Mouse (Mus musculus) forelimb bud, embryonic 11.5 days (tissue): ENCODE data around the gene Gng10.

Experiments
- DNase-seq: peaks from one replicate; pipeline ENCODE4 v3.0.0-alpha.2; 2012; ENCODE audit warnings: low read depth, low spot score

Gene Gng10

DNA sequence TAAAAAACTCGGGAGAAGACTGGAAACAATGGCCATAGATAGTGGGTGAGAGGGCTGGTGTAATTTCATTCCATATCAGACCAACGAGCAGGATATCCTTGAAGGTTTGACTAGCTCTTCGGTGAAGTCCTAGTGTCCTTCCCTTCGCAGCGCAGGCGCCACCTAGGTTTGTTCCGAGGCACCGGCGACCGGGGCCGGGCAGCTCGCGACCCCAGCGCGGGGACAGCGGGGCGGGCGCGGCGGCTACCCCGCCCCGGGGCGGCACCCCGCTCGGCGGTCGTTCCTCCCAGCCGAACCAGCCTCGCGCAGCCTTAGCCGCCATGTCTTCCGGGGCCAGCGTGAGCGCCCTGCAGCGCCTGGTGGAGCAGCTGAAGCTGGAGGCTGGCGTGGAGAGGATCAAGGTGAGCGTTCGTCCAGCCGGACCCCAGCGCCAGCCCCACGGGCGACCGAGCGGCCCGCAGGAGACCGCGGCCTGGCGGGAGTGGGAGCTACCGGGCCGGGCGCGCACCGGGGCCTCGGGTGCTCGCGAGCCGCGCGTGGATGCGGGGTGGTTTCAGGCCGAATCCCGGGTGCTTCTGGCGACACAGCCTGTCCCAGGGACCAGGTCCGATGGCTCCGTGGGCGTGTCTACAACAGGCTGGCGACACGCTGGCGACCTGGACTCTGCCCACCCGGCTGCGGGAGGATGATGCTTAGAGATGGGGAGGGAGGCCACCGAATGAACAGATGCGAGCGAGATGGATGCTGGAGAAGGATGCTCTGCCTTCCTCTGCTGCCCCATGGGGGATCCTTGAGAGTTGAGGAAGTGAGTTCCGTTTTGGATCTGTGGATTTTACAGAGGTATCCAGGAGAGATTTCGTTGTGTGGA, at the start of gene Gng10:
Gene Gng10 (plus strand): TSS at position 171 of the 868 bp plus-strand sequence.
- DNase-seq = peak; percentile 25

DNA sequence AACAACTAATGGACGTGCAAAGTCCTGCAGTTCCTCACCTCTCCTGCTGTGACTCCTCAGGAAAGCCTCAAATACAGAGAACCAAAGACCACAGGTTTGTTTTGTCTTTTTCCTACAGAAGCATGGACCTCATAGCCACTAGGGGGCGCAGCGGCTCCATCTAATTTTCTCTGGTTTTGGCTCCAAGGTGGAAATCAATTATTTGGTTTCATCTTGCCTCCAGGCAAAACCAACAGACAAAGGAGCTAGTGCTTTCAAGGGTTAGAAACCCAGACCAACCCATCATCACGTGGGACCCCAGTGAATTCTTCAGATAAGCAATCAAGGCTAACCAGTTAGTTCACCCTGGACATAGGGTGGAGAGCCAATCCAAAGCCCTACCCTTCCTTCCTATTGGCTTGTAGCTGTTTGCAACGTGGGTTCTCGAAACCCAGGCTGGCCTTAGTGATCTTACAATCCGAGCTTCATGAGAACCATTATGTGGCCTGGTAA, 49.7 kb upstream of the Gng10 start:
- peak; percentile 83 for DNase-seq

DNA sequence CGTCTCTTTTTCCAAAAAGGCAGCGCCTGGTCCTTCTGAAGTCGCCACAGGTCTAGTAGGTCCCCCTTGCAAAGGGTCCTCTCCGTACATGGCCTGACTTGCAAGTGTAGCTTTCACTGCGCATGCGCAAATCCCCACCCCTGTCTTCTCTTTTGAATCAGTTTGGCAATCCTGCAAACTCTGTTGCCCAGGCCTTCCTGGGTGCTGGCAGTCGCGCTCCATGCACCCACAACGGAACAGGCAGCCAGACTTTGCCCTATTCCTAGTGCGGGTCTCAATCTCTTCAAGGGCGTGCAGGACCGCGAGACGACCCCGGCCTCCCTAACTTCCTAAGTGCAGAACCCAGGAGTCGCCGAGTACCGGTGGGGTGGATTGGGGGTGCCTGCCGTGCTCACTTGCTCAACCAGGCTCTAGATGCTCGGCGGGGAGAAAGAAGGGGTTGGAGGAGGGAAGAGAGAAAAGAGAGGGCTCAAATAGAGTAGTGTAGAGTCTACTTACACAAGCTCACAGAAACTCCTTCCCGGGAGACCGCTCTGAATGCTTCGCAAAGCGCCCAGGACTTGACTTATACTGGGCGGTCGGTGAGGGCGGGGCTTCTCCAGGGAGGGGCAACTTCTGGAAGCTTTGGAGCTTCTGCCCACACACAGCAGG, 48.2 kb upstream of the Gng10 start, which contains the start of gene Ptgr1:
Gene Ptgr1 (minus strand): TSS at position 580 of the 651 bp plus-strand sequence.
- DNase-seq = peak; percentile 85

DNA sequence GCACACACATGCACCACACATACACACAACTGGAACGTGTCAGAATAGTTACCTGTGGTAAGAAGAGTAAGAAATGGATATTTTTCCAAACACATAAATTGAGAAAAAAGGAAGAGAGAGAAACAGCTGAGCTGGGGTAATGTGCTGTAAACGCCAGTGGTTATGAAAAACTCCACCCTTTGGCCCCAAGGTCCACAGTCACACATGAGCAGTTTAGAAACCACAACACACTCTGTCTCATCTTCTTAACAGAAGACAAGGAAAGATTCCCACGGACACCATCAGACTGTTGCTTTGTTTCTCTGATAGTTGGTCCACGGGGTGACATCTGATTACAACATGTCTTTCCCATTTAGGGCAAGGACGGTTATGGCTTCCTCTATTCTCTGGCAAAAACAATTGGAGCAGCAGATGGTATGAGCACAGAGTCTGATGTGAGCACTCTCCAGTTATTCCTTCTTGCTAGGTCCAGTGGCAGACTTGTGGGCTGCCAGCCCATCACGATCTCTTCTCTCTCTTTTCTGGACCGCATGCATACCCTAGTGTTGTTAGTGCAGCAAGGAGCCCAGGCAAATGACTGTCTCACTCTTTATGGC, 45.5 kb upstream of the Gng10 start:
- no peak for DNase-seq

DNA sequence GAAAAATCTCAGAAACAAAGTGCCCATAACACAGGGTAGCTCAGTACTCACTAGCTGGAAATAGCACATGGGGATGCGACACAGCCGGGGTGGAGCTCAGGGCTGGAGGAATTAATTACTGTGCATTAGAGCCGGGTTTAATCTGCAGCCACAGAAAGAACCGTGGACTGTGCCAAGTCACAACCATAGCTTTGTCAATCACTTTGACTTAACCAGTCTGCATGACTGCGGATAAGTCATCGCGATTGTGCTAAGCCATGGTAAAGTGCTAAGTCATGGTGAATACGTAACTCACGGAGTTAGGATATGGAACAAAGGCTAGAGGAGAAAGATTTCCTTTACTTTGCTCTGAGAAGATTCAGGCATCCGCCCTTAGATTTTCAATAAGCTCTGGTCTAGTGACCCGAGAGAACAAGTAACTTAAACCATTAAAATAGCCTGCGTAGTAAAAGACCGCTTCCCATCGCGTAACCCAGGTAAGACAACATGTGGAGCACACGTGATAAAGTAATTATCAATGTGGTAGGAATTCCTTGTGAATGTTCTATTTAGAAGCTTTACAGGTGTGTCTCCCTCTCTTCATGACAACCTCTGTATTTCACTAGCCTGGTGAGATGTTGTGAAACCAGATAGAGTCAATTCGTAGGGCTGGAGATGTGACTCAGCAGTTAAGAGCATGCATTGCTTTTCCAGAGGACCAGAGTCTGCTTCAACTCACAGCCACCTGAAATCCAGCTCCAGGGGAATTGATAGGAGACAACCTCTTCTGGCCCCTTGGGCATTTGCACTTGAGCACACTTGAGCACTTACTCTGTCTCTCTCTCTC, 44.1 kb upstream of the Gng10 start:
- no peak for DNase-seq

DNA sequence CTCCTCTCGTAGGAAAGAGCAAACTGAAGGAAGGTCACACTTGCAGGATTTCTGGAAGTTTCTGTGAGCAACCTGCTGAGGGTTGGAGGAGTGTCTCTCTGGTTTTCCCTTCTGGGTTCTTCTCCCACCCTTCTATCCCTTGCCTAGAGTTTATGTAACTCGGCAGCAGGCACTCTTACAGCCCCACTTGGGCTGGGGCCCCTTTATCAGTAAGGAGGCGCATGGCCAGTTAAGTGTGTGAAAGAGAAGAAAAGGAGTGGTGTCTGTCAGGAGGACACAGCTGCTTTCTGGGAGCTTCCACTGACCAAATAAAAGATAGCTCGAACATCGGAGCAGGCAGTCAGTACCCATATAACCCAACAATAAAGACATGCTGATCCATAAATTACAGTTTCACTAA, 42.7 kb upstream of the Gng10 start:
- no peak for DNase-seq

DNA sequence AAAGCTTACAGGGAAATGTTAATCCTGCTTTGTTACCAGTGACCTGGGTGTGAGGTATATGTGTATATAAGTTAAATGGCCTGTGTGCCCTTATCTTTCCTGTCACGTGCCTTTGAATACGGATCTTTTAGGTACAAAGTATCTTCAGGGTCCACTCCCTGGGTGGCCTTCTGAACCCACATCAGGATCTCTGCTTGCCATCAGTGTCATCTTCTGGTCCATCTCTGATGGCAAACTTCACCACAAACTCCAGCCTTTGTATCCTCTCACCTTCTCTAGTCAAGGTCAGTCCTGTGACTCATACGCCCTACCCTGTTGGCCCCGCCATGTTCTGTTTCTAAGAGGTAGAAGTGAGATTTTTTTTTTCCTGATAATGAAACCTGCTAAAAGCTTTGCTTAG, 40.1 kb upstream of the Gng10 start, which contains the start of gene Dnajc25:
Gene Dnajc25 (plus strand): TSS at position 301 of the 400 bp plus-strand sequence.
- DNase-seq = no peak

DNA sequence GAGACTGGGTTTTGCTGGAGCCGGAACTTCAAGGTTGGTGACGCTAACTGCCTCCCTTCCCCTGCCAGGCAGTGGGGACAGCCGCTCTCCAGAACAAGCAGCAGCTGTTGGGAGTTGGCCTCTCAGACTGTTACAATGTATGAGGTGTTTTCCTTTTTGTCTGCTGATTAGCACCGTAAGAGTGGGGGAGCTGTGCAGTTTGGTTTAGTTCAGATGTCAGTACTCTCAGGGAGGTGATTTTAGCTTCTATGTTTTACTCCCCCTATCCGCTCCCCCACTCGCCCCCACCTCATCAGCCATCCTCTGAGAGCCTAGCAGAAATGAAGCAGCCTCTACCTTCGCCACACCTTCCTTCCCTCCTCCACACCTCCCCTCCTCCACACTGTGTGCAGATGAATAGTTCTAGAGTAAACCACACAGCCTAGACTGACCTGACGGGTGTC, 39.6 kb upstream of the Gng10 start:
- DNase-seq = no peak

DNA sequence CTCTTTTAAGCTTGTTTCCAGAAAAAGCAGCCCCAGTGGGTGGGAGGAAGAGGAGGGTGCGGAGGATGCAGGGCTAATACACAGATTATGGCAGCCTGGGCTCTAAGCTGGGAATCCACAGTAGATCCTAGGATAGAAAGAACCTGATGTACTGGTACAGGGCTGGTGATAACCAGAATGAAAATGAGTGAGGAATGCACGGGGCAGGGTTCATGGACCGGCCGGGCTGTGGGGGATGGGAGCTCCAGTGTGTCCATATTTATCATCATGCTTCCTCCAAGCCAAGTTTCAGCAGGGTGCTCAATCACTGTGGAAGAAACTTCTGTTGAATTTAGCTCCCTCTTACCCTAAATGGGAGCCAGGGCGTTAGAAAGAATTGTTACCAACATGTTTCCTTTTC, 37.8 kb upstream of the Gng10 start:
- DNase-seq = no peak

DNA sequence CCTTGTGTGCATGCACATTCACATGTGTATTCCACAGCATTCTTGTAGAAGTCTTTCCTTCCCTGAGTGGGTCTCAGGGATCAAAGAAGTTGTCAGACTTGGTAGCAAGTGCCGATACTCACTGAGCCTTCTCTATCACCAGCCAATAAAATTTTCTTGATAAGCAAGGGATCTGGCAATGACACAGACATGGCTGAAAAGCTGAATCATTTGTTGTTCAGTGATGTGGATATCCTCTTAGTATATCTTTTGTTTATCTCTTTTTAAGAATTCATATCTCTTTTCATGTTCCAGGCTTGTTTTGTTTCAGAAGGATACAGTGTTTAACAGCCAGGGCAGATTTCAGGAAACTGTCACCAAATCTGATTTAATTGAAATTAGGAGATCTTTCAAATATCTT, 36.2 kb upstream of the Gng10 start:
- DNase-seq = no peak

DNA sequence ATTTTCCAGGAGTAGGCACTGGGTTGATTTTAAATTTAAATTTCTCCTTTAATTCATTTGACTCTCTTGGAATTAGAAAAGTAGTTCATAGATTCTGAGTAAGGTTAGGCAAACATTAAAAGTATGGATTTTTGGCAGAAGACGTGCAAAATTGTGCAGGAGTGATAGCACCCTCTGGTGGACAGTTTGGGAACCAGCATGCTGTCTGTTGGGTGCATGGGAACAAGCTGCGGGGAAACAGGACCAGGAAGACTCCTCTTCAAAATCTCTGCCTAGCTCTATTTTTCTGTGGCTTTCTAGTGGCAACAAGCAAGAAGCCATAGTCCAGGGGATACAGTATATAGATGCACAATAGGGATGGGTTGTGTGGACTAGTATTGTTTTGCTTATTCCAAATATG, 35.2 kb upstream of the Gng10 start:
- peak; percentile 76 for DNase-seq

DNA sequence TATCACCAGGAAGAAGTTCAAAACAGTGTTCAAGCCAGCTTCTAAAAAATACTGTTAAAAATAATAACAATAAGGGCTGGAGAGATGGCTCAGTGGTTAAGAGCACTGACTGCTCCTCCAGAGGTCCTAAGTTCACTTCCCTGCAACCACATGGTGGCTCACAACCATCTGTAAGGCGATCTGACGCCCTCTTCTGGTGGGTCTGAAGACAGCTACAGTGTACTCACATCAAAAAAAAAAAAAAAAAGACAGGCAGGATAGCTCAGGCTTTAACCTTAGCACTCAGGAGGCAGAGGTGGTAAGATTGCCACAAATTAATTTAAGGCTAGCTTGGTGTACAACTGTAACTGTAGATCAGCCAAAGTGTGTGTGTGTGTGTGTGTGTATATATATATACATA, 34.3 kb upstream of the Gng10 start:
- no peak for DNase-seq

DNA sequence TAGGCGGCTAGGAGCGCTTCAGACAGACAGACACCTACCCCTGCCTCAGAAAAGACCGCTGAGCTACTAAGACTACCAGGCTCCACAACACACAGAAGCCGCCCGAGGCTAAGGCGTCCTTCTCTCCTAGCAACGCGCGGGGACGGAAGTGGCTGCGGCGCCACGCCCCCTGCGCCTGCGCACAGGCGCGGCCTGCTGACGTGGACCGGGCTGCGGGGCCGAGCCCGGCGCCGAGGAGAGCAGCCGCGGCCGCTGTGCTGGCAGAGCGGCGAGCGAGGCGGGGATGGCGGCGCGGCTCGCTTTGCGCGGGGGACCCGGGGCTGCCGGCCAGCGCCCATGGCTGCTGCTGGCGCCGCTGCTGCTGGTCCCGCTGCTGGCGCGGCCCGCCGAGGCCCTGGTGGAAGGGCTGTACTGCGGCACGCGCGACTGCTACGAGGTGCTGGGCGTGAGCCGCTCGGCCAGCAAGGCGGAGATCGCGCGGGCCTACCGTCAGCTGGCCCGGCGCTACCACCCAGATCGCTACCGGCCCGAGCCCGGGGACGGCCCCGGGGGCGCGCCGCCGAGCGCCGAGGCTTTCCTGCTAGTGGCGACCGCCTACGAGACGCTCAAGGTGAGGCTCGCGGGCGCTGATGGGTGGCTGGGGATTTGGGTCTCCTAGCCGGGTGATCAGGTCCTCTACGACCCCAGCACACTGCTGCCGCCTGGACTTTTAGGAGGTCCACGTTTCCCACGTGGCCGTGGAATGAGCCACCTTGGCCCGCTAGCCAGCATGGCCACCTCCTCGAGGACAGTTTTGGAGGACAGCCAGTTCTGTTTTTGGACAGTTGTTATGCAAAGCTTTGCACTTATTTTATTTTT, 31.7 kb upstream of the Gng10 start, which contains the start of gene Gm20503:
Gene Gm20503 (plus strand): TSS at position 263 of the 858 bp plus-strand sequence.
- peak; percentile 93 for DNase-seq

DNA sequence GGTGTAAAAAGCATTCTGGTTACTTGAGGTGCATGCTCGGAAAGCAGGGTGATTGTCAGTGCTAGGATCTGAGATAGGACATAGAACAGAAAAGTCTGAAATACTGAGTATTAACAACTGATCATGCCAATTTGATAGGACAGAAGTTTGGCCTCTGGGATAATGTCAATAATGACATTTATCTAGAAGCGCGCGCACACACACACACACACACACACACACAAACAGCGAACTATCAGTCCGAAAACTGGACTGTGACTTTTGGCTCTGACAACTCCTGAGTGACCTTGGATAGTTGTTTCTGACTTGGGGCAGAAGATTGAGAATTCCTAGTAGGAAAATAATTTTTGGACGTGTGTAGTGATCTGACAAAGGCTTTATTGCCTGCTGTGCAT, 31.1 kb upstream of the Gng10 start:
- DNase-seq = no peak

DNA sequence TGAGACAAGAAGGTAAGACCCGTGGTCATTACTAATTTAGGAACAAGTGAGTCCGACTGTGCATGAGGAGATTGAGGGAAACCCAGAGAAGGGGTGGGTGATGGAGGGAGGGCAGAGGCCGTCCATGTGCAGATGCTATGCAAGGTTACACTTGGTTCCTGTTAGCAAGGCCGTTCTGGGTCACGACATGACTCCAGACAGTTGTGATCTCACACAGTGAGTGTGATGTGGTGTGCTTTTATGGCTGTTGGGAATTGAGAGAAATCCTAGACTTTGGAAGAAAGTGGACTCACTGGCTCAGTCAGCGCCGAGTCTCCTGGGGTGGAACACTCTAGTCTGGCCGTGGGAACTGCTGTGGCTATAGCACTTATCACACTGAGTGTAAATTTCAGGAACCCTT, 28.7 kb upstream of the Gng10 start:
- no peak for DNase-seq

DNA sequence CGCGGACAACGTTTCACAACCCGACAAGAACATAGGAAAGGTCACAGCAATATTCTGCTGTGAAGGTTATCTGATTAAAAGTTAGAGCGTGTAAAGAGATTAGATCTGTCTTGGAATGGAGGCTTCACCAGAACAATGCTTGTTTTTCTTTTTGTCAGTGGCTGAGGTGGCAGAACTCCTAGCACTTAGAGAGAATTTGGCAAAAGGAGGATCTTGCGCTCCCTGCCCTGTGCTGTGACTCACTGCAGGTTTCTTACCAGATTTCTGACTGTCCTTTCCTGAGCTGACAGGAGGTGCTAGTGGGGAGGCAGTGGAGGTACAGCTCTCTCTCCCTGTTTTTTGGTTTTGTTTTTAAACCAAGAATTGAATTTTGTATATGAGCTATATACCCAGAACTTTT, 27.9 kb upstream of the Gng10 start:
- no peak for DNase-seq

DNA sequence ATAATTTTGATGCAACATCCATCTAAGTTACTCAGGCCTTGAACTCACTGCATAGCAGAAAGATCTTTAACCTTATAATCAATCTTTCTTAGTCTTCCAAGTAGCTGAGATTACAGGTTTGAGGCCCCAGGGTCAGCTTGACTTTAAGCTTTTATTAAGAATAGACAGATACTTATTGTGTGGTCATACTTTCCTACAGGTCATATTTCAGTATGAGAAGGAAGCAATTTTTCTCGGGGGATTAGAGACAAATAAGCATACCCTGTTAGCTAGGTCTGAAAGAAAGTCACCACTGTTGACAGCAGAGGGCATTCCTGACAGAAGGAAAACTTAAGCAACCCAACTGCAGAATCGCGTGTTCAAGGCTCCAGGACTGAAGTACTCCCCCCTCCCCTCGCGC, 26.9 kb upstream of the Gng10 start:
- DNase-seq = no peak

DNA sequence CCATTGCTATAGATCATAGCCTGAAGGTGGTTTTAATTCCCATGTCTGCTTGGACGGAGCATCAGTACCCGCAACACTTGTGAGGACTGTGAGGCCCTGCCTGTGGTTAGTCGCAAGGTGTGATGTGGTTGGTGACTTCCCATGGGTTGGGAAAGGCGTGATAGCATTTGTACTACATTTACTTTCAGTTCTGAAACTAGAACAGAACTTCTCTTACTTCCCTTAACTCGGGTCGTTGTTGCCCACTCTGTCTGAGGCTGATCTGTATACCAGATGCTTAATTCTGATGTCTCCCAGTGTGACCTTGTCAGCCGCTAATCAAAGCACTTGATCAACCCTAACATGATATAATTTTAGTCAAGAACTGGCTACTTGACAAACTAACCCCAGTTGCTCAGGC, 25.7 kb upstream of the Gng10 start:
- DNase-seq = no peak

DNA sequence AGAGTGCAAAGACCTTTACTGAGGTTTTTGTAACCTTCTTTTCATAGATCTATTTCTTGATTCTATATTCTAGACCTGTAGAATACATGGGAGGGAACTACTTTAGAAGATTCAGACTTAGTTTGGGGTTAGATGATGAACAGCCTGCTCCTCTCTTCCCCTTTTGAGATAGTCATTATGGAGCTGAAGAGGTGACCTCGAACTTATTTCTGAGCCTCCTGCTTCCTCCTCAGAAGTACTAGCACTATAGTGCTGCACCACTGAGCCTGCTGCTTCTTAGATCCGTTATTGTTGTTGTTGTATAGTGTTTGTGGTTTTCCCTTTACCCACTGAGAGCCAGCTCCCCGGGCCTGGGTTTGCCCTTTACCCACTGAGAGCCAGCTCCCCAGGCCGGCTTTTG, 25.2 kb upstream of the Gng10 start:
- DNase-seq = no peak

DNA sequence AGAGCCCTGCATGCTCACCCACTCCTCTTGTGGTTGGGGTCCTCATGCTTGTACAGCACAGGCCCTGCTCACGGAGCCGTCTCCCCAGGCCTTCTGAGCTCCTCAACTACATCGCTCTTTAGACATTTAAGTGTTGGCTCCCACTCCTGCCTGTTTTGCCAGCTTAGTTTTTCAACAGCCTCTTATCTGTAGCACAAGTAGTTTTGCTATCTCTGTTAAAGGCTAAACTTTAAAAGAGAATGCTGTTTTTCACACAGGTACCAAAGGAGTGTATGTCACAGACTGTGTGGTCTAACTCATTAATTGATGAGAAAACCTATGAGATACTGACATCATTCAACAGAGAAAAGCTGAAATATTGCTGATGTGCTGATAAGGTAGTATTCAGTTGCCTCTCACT, 23.4 kb upstream of the Gng10 start:
- DNase-seq = no peak
